Mouse (Mus musculus) kidney, postnatal 4 days (tissue): ENCODE measurements around the gene Olfr315.
"Not testable (repeated sequence)": the region's sequence is repeated elsewhere in the genome, so short reads cannot be mapped to it uniquely, and the experiment has no call there.

Experiments
- DNase-seq, 2 experiments: peaks; one replicate each; pipeline ENCODE4 v3.0.0; 2021; ENCODE audit warnings: mixed read lengths in 2 of 2

Gene Olfr315

GRCm38 (mm10) chr11:58828937-58829336 is 55.9 kb downstream of the Olfr315 start, which contains the start of gene Olfr312:
Gene Olfr312 (plus strand): TSS chr11:58829237.
- DNase-seq: not testable (repeated sequence)

DNA sequence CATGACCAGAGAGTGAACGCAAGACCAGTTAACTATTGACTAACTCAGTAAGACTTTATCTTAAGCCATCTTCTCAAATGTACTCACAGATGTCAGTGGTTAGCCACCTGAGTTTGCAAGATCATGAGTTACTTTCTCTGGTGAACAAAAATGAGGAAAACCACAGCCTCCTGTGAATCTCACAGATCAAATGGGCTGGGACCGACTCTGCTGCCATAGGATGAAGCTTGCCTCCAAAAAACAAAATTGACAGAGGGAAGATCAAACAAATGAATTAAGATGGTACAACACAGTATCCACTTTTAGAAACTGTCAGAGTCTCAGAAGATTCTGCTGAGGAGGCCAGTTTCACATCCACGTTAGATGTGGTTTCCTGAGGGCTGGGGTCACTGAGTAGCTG is 56.8 kb downstream of the Olfr315 start:
- no peak for DNase-seq
